Mouse (Mus musculus) liver, adult 2 months (tissue): ENCODE data around the gene Fbxl18. TPM values are rescaled to one million over a fixed set of nuclear protein-coding genes. Genes with fewer than 3 reads are reported as not detected.

Source experiments
- DNase-seq: peaks from one replicate; pipeline ENCODE4 v3.0.0-alpha.2; 2011; ENCODE audit warnings: low read depth, low spot score; ENCODE audit errors: extremely low read depth
- H3K27ac ChIP-seq: fragments of 200-500 bp; replicated peaks from 2 replicates; pipeline ENCODE4 v1.5.1; 2012; ENCODE audit warnings: low read depth, mild to moderate bottlenecking, control low read depth, inconsistent platforms, low read length; ENCODE audit not compliant: insufficient read depth
- H3K27me3 ChIP-seq: fragments of 200-500 bp; 2 replicates; pipeline ENCODE4 v1.6.1; 2012; ENCODE audit warnings: mild to moderate bottlenecking, moderate library complexity, low read length, inconsistent platforms; ENCODE audit not compliant: control insufficient read depth, insufficient read depth
- H3K36me3 ChIP-seq: fragments of 200-500 bp; 2 replicates; pipeline ENCODE4 v1.6.1; 2012; ENCODE audit warnings: low read length, inconsistent platforms; ENCODE audit not compliant: control insufficient read depth, insufficient read depth
- H3K4me1 ChIP-seq: fragments of 200-500 bp; 2 replicates; pipeline ENCODE4 v1.6.1; 2011; ENCODE audit warnings: low read length; ENCODE audit not compliant: control insufficient read depth, insufficient read depth
- H3K4me3 ChIP-seq: fragments of 200-500 bp; 2 replicates; pipeline ENCODE4 v1.5.1; 2011; ENCODE audit warnings: low read depth, mild to moderate bottlenecking, control low read depth, low read length, moderate library complexity; ENCODE audit not compliant: insufficient read depth
- H3K79me2 ChIP-seq: fragments of 200-500 bp; 2 replicates; pipeline ENCODE4 v1.6.1; 2012; ENCODE audit warnings: inconsistent platforms, mild to moderate bottlenecking, low read length, moderate library complexity; ENCODE audit not compliant: control insufficient read depth, insufficient read depth
- H3K9ac ChIP-seq: fragments of 200-500 bp; 2 replicates; pipeline ENCODE4 v1.6.1; 2012; ENCODE audit warnings: low read depth, mild to moderate bottlenecking, control low read depth, inconsistent platforms, low read length
- CTCF ChIP-seq: fragments of 200-500 bp; IDR thresholded peaks from 2 replicates; pipeline ENCODE4 v1.5.1; 2011; ENCODE audit warnings: low read depth, low read length, control low read depth
- POLR2A ChIP-seq: fragments of 200-500 bp; IDR thresholded peaks from 2 replicates; pipeline ENCODE4 v1.6.1; 2011; ENCODE audit warnings: low read length, control low read depth; ENCODE audit not compliant: insufficient read depth; ENCODE audit errors: extremely low read depth
- WGBS: fragments of 180-500 bp; shearing (Covaris S2); methylation state at CpG from one replicate; pipeline ENCODE4 v1.1.7; 2018; 5-methylcytosine and 5-hydroxymethylcytosine counted together
- polyA plus RNA-seq: library from polyadenylated mRNA; depleted of rRNA; stranded (reverse); fragments of >200 nt; gene quantifications from 2 replicates; pipeline ENCODE4 v1.2.3, GENCODE M21; 2012; rRNA removed
- total RNA-seq: library from RNA; depleted of rRNA; stranded (reverse); fragments of >200 nt; gene quantifications from 2 replicates; pipeline ENCODE4 v1.2.3, GENCODE M21; 2014; rRNA removed

The Fbxl18 gene
- total and polyA plus RNA-seq, 2 experiments: 1.5 to 10.6 TPM

DNA sequence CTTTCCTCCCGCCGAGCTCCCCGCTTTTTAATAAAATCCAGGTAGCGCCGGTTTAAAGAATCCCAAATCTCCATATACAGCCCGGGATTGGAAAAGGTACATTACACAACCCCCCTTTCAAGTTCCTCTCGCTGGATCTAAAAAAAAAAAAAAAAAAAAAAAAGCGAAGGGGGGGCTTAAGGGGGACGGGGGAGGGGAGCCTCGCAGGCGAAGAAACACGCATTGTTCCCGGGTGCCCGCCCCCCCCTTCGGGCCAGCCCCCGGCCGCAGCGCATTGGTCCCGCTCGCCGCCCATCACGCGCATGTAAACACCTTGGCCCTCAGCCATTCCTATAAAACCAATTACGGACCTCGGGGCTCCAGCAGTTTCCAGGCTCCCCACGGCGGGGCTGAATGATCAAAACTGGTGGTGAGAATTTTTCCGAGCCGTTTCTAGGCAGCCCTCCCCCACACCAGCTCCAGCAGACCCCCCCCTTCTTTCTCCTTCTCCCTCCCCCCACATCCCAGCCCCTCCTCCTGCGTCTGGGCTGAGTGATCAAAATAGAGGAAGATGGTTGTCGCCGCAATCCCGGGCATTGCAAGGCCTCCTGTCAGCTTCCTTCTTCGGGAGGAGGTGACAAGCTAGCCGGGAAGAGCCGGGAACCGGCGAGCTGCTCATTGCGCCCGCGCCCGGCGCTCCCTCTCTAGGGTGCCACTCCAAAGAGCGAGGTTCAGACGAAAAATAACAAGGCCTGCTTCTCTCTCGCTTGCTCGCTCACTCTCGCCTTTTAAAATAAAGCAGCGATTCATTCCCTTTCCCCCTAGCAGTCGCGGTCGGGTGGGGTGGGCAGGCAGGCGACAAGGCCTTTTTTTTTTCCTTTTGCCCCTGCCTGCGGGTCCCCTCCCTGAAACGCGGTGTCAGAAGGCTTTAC, 77.4 kb downstream of the Fbxl18 start, which contains the start of gene Tnrc18:
Gene Tnrc18, minus strand, starts transcription at position 139 of the 911 bp plus-strand sequence.
- under 1% methylated on average over 56 of the region's 56 CpGs for WGBS
- no peaks in the 10 kb centered on the region for H3K27me3 ChIP-seq
- peak; percentile 91 for DNase-seq
- H3K9ac ChIP-seq: peak within 1 kb of the TSS; percentile 98
- TF ChIP-seq CTCF: no peak
- peak; percentile 95 for TF ChIP-seq POLR2A
- peaks cover 5% of the 10 kb centered on the region for H3K4me1 ChIP-seq
- peak within 1 kb of the TSS; percentile 96 for H3K27ac ChIP-seq
- no peaks in the 10 kb centered on the region for H3K36me3 ChIP-seq
- H3K4me3 ChIP-seq: peak within 1 kb of the TSS; percentile 94
- H3K79me2 ChIP-seq: peaks cover 13% of the 10 kb centered on the region; the same call in 1 of the 2 replicates

Other genes with a start within 250 kb of the Fbxl18 start
- not detected in 2 replicates for gene Slc29a4, start 202.9 kb downstream of the Fbxl18 start, total RNA-seq
- 0.02 and 0.04 TPM in 2 replicates for gene Slc29a4, start 202.9 kb downstream of the Fbxl18 start, polyA plus RNA-seq
- 4.0 and 9.0 TPM in 2 replicates for gene Tnrc18, start 77.8 kb downstream of the Fbxl18 start, total RNA-seq
- 14.5 and 17.8 TPM in 2 replicates for gene Tnrc18, start 77.8 kb downstream of the Fbxl18 start, polyA plus RNA-seq
- gene Actb, start 11.3 kb upstream of the Fbxl18 start, total RNA-seq: 726 and 988 TPM in 2 replicates
- 1,363 and 1,398 TPM in 2 replicates for gene Actb, start 11.3 kb upstream of the Fbxl18 start, polyA plus RNA-seq
- 2.0 and 4.2 TPM in 2 replicates for gene Fscn1, start 64.9 kb upstream of the Fbxl18 start, total RNA-seq
- 3.0 and 4.4 TPM in 2 replicates for gene Fscn1, start 64.9 kb upstream of the Fbxl18 start, polyA plus RNA-seq
- gene Rnf216, start 217.6 kb upstream of the Fbxl18 start, total RNA-seq: 10.8 and 11.5 TPM in 2 replicates
- 10.4 and 12.1 TPM in 2 replicates for gene Rnf216, start 217.6 kb upstream of the Fbxl18 start, polyA plus RNA-seq